Comparison of ENCODE assay signal across 16 mouse cellular contexts in the genomic region with DNA sequence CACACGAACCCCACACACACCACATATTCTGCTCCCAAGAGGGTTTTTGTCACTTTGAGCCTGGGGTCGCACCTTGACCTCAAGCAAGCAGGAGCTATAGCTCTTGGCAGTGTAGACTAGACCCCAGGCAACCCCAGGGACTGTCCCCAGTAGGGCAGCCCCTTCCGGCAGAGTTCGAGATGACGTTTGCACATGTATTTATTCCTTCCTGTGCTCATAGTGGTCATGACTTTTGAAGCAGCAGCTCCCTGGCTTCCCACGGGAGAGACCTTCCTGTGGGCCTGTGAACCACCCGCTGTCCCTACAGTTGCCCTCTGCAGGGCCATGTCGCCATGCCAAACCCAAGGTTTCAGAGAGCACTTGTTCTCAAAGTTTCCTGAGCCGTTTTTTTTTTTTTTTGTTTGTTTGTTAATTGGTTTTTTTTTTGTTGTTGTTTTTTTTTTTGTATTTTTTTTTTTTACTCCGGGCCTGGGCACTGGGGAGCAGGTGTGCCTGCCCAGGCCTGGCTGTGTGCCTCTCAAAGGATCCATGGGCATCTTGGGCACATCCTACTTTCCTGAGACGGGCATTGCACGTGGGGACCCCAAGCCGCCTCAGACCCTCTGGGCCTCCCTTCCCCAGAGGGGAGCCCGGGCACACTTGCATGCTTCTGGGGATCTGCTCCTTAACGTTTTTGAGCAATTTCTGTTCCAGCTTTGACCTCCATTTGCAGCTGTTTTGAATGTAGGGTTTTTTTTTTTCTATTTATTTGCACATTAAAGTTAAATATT. TPM values are rescaled to one million over a fixed set of nuclear protein-coding genes. Genes with fewer than 3 reads are reported as not detected.
DNase-seq lines count a peak whose midpoint lies in the region; ATAC-seq and TF ChIP-seq lines count a peak whose summit lies in the region.
"Had no signal": no experiment of that assay in that cellular context is flagged by ENCODE, and none has a peak within 500 bp of the region (broad histone marks: within the 10 kb centered on the region; RNA-seq: fewer than 3 reads in every experiment).

No protein-coding gene starts in this region.

- no peaks in the 10 kb centered on the region for H3K9me3 ChIP-seq in stomach, embryonic 15.5 days
- H3K9me3 ChIP-seq: embryonic facial prominence, embryonic 12.5 days; forebrain, embryonic 15.5 days; neural tube, embryonic 15.5 days had no signal

- TF ChIP-seq CTCF in lung, adult 2 months (IDR thresholded peaks at IDR 0.05; ENCODE audit: insufficient read depth, low read length): no peak

- no peak overlapping the region for H3K4me3 ChIP-seq in lung, adult 2 months (replicated peaks; ENCODE audit: extremely low read depth, low read depth, low read length)
- H3K4me3 ChIP-seq in stomach, embryonic 15.5 days (replicated peaks): no peak overlapping the region
- H3K4me3 ChIP-seq: embryonic facial prominence, embryonic 12.5 days; forebrain, embryonic 15.5 days; neural tube, embryonic 15.5 days had no signal

- H3K27me3 ChIP-seq in stomach, embryonic 15.5 days (replicated peaks): no peaks in the 10 kb centered on the region
- H3K27me3 ChIP-seq: embryonic facial prominence, embryonic 12.5 days; forebrain, embryonic 15.5 days; neural tube, embryonic 15.5 days had no signal

- H3K4me2 ChIP-seq in stomach, embryonic 15.5 days: no peak overlapping the region
- H3K4me2 ChIP-seq: embryonic facial prominence, embryonic 12.5 days; forebrain, embryonic 15.5 days; neural tube, embryonic 15.5 days had no signal

- peak; percentile 7; the same call in 1 of the 2 replicates for ATAC-seq in stomach, embryonic 15.5 days (ENCODE audit: insufficient read depth, low FRiP score, low read depth)
- ATAC-seq: inflammation-experienced regulatory T-cells, adult 6 months had no signal

- no peak for TF ChIP-seq POLR2A in lung, adult 2 months (IDR thresholded peaks at IDR 0.05; ENCODE audit: borderline replicate concordance, extremely low read depth, low read depth, low read length)

- peaks cover 39% of the 10 kb centered on the region for H3K36me3 ChIP-seq in stomach, embryonic 15.5 days

- DNase-seq in gastrocnemius, postnatal 4 days (ENCODE audit: low spot score in 2 of 2): peak; percentile 6 to 9
- no peak for DNase-seq in gastrocnemius, adult 18-20 months (ENCODE audit: low spot score)
- peak; percentile 2 for DNase-seq in lung, adult 2 months
- DNase-seq in lung, postnatal 14 days: no peak
- DNase-seq in thymus, postnatal 4 days: peak; percentile 4
- no peak for DNase-seq in thymus, postnatal 0 days (ENCODE audit: low spot score)
- DNase-seq in Muller cell, postnatal 12 days (ENCODE audit: inconsistent ontology term): no peak
- DNase-seq: adrenal gland, postnatal 10 days; cerebellum, postnatal 14 days; heart, postnatal 14 days had no signal

- peaks cover 9% of the 10 kb centered on the region for H3K4me1 ChIP-seq in lung, adult 2 months (ENCODE audit: control insufficient read depth, insufficient read depth, low read length)
- no peaks in the 10 kb centered on the region for H3K4me1 ChIP-seq in stomach, embryonic 15.5 days
- H3K4me1 ChIP-seq: embryonic facial prominence, embryonic 12.5 days; forebrain, embryonic 15.5 days; neural tube, embryonic 15.5 days had no signal

- 85% methylated on average over 15 of the region's 15 CpGs for WGBS in lung, adult 2 months
- 89% methylated on average over 15 of the region's 15 CpGs for WGBS in stomach, embryonic 15.5 days

- no peak overlapping the region for H3K27ac ChIP-seq in stomach, embryonic 15.5 days
- H3K27ac ChIP-seq: embryonic facial prominence, embryonic 12.5 days; forebrain, embryonic 15.5 days; liver, embryonic 14.5 days; neural tube, embryonic 15.5 days had no signal

- no peak overlapping the region for H3K9ac ChIP-seq in stomach, embryonic 15.5 days
- H3K9ac ChIP-seq: embryonic facial prominence, embryonic 12.5 days; forebrain, embryonic 15.5 days; liver, embryonic 14.5 days; neural tube, embryonic 15.5 days had no signal

RNA-seq across cellular contexts. Expression of gene F2rl3, which starts 4.1 kb away (rescaled TPM):
- 1 to 10 TPM; 2.3 to 2.4 TPM for total RNA-seq in gastrocnemius, postnatal 4 days (2021)
- total RNA-seq in gastrocnemius, adult 18-20 months (2021): 1 to 10 TPM; 1.3 to 1.4 TPM
- polyA plus RNA-seq in lung, adult 2 months (2012; rRNA removed): 1.9 and 2.1 TPM in 2 replicates
- 4.6 and 6.5 TPM in 2 replicates for polyA plus RNA-seq in thymus, postnatal 0 days (2015; fragmentation: Nextera tagmentation; extraction: Ambion mirVana)
- 2.8 and 3.2 TPM in 2 replicates for polyA plus RNA-seq in stomach, embryonic 15.5 days (2015; fragmentation: Nextera tagmentation; extraction: Ambion mirVana)

RNA-seq across cellular contexts. Expression of gene Sin3b, which starts 34.5 kb away (rescaled TPM):
- total RNA-seq in gastrocnemius, postnatal 4 days (2021): 100 to 1,000 TPM; 113 to 127 TPM
- 10 to 100 TPM; 31.5 to 34.4 TPM for total RNA-seq in gastrocnemius, adult 18-20 months (2021)
- 89.9 and 108 TPM in 2 replicates for polyA plus RNA-seq in lung, adult 2 months (2012; rRNA removed)
- 463 and 506 TPM in 2 replicates for polyA plus RNA-seq in thymus, postnatal 0 days (2015; fragmentation: Nextera tagmentation; extraction: Ambion mirVana)
- polyA plus RNA-seq in stomach, embryonic 15.5 days (2015; fragmentation: Nextera tagmentation; extraction: Ambion mirVana): 143 and 148 TPM in 2 replicates

Comparison
In these comparisons a context has a peak if more than half of its experiments do, and no peak if none do; other contexts are left out.
1. DNase-seq: peak in gastrocnemius, postnatal 4 days (2 of 2), lung, adult 2 months (single experiment) and thymus, postnatal 4 days (single experiment); none in gastrocnemius, adult 18-20 months (single experiment), lung, postnatal 14 days (single experiment), thymus, postnatal 0 days (single experiment) and Muller cell, postnatal 12 days (single experiment).